Mouse (Mus musculus) right cerebral cortex, postnatal 14 days (tissue): ENCODE data around the gene Ankra2.
A peak's percentile ranks its signal among the peaks of the same experiment; 100 is the strongest.

Source experiments
- DNase-seq: peaks from one replicate; pipeline ENCODE4 v3.0.0; 2022

The Ankra2 gene

DNA sequence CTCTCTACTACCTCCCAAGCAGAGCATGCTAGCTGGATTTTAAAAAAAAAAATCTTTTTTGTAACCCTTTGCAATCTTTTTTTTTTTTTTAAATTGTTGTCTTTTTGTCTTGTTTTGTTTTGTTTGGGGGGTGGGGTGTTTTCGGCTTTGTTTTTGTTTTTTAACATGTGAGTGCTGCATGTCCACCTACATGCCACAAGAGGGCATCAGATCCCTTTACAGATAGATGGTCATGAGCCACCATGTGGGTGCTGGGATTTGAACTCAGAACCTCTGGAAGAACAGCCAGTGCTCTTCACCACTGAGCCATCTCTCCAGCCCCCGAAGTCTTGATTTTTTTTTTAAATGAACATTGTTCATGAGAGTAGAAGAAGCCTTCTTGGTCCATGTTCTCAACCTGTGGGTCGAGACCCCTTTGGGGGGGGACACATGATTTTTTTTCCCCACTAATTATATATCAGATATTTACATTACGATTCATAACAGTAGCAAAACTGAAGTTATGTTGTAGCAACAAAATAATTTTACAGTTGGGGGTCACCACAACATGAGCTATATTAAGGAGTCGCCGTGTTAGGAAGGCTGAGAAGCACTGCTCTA lies 35.1 kb downstream of the Ankra2 start:
- DNase-seq: no peak

DNA sequence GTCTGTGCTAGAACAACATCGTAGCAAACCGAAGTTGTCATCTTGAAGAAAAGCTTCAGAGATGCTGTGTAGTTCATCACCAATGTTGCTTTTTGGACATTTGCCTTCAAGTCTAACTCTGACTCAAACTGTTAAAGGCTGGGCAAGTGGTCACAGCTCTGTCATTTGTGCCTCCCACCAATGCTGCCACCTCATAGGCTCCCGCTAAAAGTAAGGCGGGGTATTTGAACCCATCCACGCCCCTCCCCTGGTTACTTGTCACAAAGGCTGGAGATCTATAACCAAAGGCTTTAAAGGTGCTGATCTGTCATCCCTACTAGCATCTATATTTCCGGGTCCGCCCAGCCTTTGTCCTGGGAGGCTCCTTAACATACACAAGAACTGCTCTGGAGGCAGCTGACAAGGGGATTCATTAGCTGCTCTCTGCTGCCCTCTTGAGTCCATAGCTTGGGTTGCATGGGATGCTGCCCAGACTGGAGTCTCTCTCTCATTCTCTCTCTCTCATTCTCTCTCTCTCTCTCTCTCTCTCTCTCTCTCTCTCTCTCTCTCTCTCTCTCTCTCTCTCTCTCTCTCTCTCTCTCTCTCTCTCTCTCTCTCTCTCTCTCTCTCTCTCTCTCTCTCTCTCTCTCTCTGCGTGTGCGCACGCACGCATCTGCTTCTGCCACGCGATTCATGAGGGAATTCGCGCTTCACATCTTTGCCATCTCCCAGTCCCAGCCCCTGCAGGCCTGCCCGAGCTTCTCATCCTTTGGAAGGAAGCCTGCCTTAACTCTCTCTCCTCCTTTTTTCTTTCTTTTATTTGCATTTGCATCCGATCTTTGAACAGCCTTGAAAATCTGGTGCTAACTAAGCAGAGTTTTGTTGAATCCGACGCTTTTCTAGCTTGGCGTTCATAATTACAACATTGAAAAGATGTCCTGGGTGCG lies 36.2 kb downstream of the Ankra2 start:
- DNase-seq: peak; percentile 77

DNA sequence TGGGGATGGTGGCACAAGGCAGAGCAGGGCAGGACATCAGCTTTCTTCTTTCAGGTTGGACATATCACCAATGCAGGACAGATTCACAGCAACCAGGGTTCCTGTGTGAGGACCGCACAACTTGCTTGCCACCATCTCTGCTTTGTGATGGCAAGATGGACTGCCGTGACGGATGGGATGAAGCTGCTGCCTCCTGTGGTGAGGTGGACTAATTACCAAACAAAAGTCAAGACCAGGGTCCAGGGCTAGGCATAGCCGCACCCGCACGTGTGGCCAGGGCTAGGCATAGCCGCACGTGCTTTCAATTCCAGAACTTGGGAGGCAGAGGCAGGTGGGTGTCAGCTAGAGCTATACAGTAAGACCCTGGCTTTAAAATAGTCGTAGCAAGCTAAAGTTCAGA lies 42.4 kb downstream of the Ankra2 start:
- DNase-seq: no peak

DNA sequence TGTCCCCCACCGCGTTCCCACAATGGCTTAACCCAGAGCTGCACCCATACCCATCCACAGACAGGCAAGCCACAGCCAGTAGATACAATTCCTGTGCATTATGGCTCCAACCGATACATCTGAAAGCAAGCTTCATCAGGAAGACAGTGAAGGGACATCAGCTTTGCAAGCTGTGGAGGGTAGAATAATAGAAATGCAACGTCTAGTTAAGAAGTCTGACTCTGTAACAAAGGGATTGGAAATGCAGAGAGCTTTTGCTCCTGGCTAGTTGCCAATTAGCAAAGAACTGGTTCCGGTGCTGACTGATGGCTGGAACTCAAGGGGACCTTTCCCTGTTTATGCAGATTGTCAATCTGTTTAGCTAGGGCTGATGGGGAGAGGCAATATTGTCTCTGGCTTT lies 43.5 kb downstream of the Ankra2 start:
- no peak for DNase-seq

DNA sequence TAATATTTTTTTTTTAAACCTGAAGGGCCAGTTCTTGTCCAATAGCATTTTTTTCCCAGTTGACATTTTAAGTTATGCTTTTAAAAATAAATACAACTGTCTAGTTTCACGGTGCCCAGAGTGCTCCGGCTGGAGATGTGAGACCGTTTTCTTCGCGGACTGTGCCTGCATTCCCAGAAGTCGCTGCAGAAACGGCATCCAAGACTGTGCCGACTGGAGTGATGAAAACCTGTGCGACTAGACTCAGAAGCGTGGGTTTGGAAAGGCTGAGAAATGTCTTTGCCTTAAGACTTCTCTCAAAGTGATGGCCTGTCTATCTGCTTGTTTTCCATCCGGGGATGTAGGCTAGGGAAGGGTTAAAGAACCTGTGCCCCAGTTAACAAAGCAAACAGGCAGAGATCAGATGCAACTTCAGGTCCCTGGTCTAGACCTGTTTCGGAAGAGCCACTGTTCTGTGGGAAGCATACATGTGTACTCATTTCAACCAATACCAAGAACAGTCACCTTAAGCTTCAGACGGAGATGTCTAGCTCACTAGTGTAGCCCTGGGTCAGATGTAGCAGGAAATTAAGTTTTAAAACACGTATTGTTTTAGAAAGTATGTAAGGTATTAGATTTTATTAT lies 44.1 kb downstream of the Ankra2 start:
- DNase-seq: no peak

DNA sequence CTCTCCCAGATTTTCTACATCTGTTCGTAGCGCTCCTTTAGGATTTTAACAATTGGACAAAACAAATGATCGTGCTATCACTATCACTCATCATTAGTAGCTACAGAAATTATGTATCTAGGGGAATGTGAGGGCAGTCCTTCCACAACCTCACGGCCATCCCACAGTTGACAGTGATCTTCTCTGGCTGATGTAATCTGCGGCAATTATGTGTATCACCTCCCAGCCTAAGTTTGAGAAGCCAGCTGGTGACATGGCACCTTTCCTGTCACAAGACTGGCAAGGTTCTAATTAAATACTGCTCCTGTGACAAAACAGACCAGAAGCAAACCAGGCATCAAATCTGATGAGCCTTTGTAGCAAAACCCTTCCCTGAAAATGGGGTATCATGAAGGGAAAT lies 45.1 kb downstream of the Ankra2 start:
- DNase-seq: no peak

DNA sequence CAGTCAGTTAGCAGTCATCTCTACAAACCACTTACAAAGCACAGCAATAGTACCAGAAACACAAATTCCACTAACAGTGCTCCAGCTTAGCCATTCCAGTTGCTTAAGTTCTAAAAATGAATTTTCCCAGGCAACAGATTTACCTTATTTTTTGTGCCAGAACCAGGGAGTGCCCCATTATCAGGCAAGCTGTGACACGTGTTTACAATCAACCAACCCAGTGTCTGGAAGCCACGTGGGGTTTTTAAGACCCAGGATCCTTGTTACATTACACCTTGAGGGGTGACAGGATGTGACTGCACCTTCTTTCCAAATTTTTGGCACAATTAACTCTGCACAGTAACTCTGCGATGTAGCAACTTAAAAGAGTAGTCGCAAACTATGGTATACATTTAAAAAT lies 45.9 kb downstream of the Ankra2 start:
- DNase-seq: no peak

DNA sequence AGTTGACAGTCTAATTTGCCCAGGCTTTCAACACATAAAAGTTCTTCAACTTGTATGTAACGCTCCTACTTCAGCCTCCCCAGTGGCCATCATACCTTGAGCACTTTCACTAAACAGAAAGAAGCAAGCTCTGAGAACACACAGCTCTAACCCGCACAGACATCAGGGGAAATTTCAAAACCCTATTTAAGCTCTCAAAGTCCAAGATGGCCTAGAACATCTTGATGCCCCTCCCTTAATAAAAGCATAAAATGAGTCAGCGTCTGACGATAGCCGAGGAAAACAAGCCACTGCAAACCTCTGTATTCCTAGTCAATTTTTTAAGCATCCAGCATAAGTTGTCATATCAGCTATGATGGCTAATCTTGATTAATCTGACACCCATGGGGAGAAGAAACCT lies 48.7 kb downstream of the Ankra2 start:
- DNase-seq: no peak

DNA sequence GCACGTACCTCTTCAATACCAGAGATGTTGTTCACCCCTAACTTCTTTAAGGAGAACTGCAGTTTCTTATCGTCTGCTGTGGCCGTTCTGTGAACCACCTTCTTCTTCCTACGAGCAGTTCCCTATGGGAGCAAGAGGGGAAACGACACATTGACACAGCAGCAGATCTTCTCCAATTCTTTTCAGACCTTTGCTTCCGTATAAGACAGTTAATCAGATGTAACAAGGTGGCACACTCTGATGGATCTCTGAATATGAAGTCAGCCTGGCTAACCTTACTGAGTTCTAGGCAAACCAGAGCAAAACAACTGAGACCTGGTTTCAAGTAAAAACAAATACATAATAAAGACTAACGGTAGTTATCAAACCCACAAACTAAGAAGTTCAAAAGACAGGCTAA lies 50.8 kb downstream of the Ankra2 start:
- DNase-seq: no peak

DNA sequence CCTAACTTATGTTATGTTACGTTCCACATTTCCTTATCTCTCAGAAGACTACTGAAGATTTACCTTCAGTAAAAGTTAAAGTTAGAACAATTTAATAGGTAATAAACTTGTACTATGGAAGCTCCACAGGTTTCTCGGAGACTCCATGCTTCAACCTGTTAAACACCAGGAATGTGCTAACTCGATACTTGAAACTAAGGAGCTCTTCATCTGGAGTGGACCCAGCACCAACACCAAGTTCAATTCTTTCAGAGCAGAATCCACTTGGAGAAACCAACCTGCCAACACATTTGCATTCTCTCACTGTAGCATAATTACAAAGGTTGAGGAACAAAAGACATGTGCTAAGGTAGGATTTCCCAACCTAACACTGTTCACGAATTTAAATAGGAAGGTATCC lies 52.2 kb downstream of the Ankra2 start:
- no peak for DNase-seq

DNA sequence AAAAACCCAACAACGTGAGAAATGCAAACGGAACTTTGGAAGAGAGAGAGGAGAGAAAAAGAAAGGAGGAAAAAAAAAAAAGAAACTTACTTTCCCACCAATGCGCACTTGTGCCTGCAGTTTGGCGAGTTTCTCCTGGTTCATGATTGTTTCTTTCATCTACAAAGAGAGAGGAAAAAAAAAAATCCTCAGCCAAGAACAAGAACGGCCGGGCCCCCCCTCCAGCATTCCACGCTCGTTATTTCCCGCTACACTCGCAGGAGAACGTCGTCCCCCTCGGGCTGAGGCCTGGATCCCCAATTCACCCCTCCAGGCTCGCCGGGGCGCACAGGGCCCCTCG lies 53.2 kb downstream of the Ankra2 start:
- no peak for DNase-seq

DNA sequence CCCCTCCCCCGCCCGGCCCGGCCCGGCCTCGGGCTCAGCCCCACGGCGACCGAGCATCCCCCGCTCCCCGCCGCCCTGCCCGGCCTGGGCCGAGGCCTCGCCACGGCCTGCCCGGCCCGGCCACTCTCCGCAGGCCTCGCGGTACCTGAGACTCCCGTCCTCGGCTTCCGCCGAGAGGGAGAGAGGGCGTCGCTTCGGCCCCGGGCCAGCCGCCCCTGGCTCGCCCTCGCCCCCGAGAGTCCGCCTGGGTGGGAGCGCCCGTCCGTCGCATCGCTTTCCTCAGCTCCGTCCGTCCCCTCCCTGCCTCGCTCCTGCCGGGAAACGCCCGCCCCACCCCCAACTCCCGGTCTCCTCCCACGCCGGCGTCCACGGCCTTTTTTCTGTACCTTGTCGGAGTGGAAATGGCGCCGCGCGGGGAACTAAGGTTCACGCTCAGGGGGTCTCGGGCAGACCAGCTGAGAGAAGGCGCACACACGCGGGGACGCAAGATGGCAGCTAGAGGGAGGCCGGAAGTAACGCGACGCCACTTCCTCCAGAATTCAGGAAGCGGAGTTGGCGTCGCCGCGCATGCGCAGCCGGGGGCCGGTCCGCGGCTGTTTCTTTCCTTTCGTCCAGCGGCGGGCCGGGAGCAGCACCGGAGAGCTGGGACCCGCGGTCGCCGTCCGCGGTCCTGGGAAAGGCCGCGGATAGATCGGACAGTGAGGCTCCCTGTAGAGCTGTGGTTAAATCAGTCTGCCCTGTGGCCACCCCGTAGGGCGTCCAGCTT lies 53.8 kb downstream of the Ankra2 start, which contains the start of gene Btf3:
TSS of gene Btf3 (minus strand) at position 527 of the 766 bp plus-strand sequence.
- DNase-seq: peak; percentile 95

DNA sequence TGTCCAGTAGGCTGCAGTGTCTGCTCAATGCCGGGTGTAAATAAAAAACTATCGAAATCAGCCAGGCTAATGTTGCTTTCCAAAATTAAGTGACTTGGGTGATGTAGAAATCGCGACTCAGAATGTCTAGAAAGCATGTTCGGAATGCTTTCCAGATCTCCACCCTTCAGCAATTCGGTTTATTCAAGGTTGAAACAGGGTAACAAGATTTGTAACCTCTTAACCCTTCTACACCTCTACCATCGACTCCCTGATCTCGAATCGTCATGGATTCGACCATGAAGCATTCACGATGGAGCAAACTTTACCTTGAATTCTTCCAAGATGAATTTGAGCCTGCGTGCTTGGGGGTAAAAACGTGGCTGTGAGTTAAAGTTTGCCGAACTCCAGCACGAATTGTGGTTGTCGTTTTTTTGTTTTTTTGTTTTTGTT lies 54.4 kb downstream of the Ankra2 start:
- no peak for DNase-seq

DNA sequence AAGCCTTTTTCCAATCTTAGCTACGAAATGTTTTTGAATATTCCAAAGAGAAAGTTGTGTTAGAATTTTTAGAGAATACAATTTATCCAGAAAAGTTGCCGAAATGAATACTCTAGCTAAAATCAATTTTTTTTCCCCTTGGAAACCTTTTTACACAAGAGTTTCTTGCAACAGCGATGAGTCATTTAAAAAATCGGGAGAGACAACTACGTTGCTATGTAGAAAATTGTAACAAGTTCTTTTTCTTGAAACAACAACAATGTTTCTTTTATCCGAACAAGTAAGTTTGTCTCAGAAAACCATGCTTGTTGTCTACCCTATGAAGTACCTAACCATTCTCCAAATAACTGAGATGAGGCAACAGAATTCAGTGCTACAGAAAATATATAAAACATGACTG lies 55.0 kb downstream of the Ankra2 start:
- no peak for DNase-seq
